Mouse (Mus musculus): ENCODE results near the gene Dynll2. TPM values are rescaled to one million over a fixed set of nuclear protein-coding genes. Genes with fewer than 3 reads are reported as not detected.

Gene Dynll2
- total RNA-seq (2014; fragmentation: Nextera tagmentation) = 20.9 and 24.9 TPM in 2 replicates
- 12.3 and 17.3 TPM in 2 replicates for total RNA-seq (2017)

- ATAC-seq (replicated peaks; ENCODE audit: poor library complexity, severe bottlenecking) = peak; percentile 83
Measured at GRCm38 (mm10) chr11:87986831-87987793, at the start of gene Dynll2. Gene Dynll2 (minus strand): TSS chr11:87987533.

GRCm38 (mm10) chr11:88036761-88037251 is 49.5 kb upstream of the Dynll2 start:
- no peak for ATAC-seq (replicated peaks; ENCODE audit: poor library complexity, severe bottlenecking)

- ATAC-seq (replicated peaks; ENCODE audit: poor library complexity, severe bottlenecking) = no peak
Measured at GRCm38 (mm10) chr11:88035970-88036369, 48.6 kb upstream of the Dynll2 start.

DNA sequence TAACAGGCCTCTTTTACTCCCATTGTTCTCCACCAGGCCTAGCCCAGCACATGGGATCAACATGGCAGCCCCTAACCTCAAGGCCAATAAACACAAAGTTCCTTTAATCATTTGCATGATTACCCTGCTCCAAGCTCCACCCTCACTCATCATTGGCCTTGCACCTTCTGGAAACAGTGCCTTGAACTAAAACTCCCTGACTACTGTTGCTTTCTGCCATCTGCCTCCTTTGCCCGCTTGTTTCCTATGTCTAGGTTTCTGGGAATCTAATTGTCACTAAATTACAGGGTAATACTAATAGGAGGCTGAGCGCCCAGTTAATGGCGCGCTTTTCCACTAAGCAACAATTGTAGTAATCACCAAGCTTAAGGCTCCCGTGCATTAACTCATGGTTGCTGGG is 44.4 kb upstream of the Dynll2 start:
- ATAC-seq (replicated peaks; ENCODE audit: poor library complexity, severe bottlenecking) = no peak

GRCm38 (mm10) chr11:88030836-88031235 is 43.5 kb upstream of the Dynll2 start:
- ATAC-seq (replicated peaks; ENCODE audit: poor library complexity, severe bottlenecking) = no peak

- no peak for ATAC-seq (replicated peaks; ENCODE audit: poor library complexity, severe bottlenecking)
Measured at GRCm38 (mm10) chr11:88030219-88030618, 42.9 kb upstream of the Dynll2 start.

GRCm38 (mm10) chr11:88028193-88028684 is 40.9 kb upstream of the Dynll2 start:
- ATAC-seq (replicated peaks; ENCODE audit: poor library complexity, severe bottlenecking) = no peak

DNA sequence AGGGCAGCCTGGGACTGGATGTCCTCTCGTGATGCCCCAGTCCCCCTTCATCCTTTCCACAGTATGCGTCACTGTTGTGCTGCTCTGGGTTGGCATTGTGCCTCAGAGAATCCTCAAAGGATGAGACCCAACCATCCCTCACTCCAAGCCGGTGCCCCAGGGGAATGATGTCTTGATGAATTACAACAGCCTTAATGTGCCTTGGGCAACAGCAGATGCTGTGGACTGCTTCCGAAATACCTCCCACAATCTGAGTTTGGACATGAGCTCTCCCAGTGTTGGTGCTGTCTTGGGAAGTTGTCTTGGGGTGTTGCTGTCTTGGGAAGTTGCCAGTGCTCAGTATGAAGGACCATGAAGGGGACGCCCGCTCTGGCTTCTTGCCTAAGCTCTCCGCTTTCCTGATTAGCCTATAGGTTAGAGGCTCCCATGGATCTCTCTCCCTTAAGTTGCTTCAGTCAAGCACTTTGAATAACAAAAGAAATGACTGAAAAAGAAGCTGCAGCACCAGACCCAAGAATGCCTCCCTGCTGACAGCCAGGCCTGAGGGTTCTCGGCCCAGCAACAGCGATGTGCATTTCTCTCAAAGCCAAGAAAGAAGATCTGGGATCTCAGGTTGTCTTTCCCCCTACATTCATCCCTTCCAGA is 40.2 kb upstream of the Dynll2 start:
- ATAC-seq (replicated peaks; ENCODE audit: poor library complexity, severe bottlenecking) = no peak

GRCm38 (mm10) chr11:88023933-88024332 is 36.6 kb upstream of the Dynll2 start:
- no peak for ATAC-seq (replicated peaks; ENCODE audit: poor library complexity, severe bottlenecking)

- ATAC-seq (replicated peaks; ENCODE audit: poor library complexity, severe bottlenecking) = no peak
Measured at GRCm38 (mm10) chr11:88015795-88016194, 28.5 kb upstream of the Dynll2 start.

- no peak for ATAC-seq (replicated peaks; ENCODE audit: poor library complexity, severe bottlenecking)
Measured at GRCm38 (mm10) chr11:88015161-88015560, 27.8 kb upstream of the Dynll2 start.

DNA sequence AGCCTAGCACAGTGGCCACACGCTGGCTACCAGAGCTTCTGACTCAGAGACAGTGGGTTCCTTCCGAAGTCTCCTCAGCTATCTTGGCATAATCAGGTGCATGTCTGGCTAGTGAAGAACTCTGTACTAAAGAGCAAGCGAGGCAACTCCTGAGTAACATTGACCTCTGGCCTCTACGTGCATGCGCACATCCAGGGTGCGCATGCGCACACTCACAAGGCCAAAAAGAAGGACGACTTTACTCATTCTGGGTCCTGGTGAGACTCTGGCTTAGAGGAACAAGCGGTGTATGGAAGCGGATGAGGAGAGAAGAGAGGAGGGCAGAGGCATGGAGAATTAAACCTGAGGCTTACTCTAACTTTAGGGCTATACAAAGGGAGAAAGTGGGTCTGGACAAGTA is 26.3 kb upstream of the Dynll2 start:
- no peak for ATAC-seq (replicated peaks; ENCODE audit: poor library complexity, severe bottlenecking)

- ATAC-seq (replicated peaks; ENCODE audit: poor library complexity, severe bottlenecking) = peak; percentile 76
Measured at GRCm38 (mm10) chr11:88012621-88013244, 25.4 kb upstream of the Dynll2 start.

- ATAC-seq (replicated peaks; ENCODE audit: poor library complexity, severe bottlenecking) = no peak
Measured at GRCm38 (mm10) chr11:88011914-88012419, 24.6 kb upstream of the Dynll2 start.

DNA sequence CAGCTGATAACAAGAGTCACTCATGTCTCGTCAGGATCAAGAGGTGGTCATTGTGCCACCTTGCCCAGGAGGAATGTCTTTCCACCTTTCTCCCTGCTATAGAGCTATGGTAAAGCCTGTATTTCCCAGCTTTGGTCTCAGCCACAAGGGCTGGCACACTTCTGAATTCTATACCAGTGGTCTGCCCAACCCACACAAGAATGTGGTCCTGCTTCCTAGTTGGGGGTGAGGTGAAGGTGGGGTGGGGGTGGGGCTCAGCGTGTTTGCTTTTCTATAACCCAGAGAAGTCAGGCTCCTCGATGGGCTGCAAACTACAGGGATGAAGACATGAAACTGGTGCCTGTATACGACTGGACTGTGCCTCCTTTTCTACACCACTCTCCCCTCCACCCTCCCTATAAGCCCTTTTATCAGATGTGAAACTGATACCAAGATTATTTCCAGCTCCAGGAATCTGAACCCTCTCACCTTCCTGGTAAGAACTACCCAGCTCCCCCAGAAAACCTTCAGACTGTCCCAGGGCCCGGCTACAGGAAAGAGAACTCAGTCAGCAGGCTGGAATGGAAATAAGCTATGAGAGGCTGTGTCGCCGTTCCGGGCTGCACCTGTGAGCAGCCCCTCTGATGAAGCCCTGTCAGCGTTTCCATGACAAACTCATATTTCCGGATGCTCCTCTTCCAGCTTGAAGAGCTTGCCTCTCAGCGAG is 24.0 kb upstream of the Dynll2 start:
- no peak for ATAC-seq (replicated peaks; ENCODE audit: poor library complexity, severe bottlenecking)

DNA sequence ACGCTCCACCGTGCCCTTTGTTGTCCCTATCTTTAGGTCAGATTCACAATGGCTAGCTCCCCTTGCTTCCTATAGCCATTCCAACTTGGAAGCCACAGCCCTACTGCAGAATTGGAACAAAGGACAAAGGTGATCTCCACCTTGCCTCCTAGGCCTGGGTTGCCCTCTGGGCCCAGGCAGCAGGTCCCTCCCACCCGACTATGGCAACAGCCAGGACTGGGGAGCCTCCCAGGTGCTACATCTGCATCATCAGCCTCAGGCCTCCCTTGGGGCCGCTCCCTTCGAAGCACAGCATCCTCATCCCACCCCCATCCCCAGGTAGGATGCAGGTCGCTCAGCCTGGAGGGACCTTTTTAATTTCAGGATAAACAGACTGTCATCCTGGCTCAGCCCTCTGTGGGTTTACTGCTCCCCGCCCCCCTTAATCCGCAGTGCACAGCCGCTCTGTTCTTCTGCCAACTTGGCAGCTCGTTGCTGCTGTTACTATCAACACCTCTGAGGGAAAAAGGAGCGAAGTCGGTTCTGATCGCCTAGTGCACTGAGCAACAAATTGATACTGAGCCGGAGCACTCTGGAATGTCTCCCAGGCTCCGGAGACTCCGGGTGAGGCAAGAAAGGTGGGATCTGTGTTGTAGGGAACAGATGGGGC is 22.3 kb upstream of the Dynll2 start:
- no peak for ATAC-seq (replicated peaks; ENCODE audit: poor library complexity, severe bottlenecking)

DNA sequence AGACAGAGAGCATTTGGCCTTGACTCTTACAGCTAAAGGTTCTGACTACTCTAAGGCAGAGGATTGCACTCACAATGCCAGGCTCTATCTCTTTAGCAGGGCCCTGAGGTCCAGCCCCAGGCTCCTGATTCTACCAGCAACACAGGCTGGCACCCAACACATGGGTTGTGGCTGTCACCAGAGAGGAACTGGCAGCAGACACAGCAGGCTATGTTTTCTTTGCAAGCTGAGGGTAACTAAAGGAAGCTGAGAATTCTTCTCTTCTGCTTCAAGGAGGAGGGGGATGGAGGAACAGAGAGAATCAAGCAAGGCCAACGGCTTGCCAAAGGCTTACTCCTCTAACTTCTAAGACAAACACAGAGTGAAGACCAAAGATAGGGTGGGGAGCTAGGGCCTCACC is 21.3 kb upstream of the Dynll2 start:
- ATAC-seq (replicated peaks; ENCODE audit: poor library complexity, severe bottlenecking) = no peak

- no peak for ATAC-seq (replicated peaks; ENCODE audit: poor library complexity, severe bottlenecking)
Measured at GRCm38 (mm10) chr11:88004123-88004522, 16.8 kb upstream of the Dynll2 start.

- ATAC-seq (replicated peaks; ENCODE audit: poor library complexity, severe bottlenecking) = no peak
Measured at GRCm38 (mm10) chr11:88002738-88003137, 15.4 kb upstream of the Dynll2 start.

Measured in granulocyte monocyte progenitor cell, adult 5-6 weeks (primary cell).